Mouse (Mus musculus) macrophage (primary cell): ENCODE data around the gene Nrarp. TPM values are rescaled to one million over a fixed set of nuclear protein-coding genes. Genes with fewer than 3 reads are reported as not detected.

ENCODE experiments used
- H3K27ac ChIP-seq: fragments of 350-480 bp; formaldehyde crosslinking; 2 replicates; pipeline ENCODE4 v1.9.0; 2021
- H3K36me3 ChIP-seq: fragments of 350-480 bp; formaldehyde crosslinking; 2 replicates; pipeline ENCODE4 v1.9.0; 2021; ENCODE audit errors: inconsistent target
- H3K4me3 ChIP-seq: fragments of 350-480 bp; formaldehyde crosslinking; 2 replicates; pipeline ENCODE4 v1.9.0; 2021; ENCODE audit errors: inconsistent target
- H3K79me2 ChIP-seq: fragments of 350-480 bp; formaldehyde crosslinking; 2 replicates; pipeline ENCODE4 v1.9.0; 2021; ENCODE audit errors: inconsistent target
- WGBS: methylation state at CpG from one replicate; pipeline ENCODE4 v1.1.7; 2026; ENCODE audit warnings: inconsistent platforms; ENCODE audit not compliant: missing documents; 5-methylcytosine and 5-hydroxymethylcytosine counted together
- polyA plus RNA-seq: library from polyadenylated mRNA; stranded (reverse); fragments of 250-400 nt; gene quantifications from 3 replicates; pipeline ENCODE4 v1.2.4, GENCODE M21; 2018; ENCODE audit warnings: inconsistent platforms

Nrarp gene
- polyA plus RNA-seq, 1 experiment from 2014 or later: not detected

DNA sequence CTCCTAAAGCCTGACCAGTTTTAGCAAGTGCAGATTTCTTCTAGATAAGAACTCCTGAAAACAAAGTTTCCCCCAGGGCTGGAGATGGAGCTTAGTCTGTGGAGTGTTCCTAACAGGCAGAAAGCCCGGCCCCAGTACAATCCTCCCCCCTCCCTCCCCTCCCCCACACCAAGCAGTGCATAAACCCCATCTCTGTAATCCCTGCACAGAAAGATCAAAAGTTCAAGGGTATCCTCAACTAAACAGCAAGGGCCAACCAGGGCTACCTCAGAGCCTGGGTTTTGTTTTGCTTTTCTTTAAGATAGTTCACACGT, 11.9 kb upstream of the Nrarp start:
- Histone ChIP-seq H3K79me2 (no peaks in the 10 kb centered on the region), H3K36me3 (no peaks in the 10 kb centered on the region), H3K27ac (no peak overlapping the region), H3K4me3 (no peak overlapping the region)
- WGBS: 73% methylated on average over 2 of the region's 2 CpGs

DNA sequence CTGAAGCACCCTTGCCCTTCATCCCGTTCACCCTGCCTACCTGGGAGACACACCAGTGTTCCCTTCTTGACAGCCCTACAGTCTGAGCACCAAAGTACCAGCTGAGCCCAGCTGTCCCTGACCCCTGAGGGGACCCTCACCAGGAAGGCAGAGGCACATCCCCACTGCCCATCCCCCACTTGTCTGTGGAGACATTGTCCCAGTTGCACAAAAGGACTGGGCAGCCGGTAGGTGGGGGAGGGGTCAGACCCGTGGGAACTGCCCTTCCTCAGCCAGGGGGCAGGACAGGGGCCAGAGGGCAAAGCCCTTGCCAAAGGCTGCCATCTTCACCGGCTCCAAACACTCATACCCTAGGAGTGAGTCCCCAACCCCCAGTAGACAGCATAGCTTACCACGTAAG, 10.8 kb upstream of the Nrarp start:
- Histone ChIP-seq H3K79me2 (no peaks in the 10 kb centered on the region), H3K36me3 (no peaks in the 10 kb centered on the region), H3K27ac (no peak overlapping the region), H3K4me3 (no peak overlapping the region)
- 66% methylated on average over 5 of the region's 5 CpGs for WGBS

DNA sequence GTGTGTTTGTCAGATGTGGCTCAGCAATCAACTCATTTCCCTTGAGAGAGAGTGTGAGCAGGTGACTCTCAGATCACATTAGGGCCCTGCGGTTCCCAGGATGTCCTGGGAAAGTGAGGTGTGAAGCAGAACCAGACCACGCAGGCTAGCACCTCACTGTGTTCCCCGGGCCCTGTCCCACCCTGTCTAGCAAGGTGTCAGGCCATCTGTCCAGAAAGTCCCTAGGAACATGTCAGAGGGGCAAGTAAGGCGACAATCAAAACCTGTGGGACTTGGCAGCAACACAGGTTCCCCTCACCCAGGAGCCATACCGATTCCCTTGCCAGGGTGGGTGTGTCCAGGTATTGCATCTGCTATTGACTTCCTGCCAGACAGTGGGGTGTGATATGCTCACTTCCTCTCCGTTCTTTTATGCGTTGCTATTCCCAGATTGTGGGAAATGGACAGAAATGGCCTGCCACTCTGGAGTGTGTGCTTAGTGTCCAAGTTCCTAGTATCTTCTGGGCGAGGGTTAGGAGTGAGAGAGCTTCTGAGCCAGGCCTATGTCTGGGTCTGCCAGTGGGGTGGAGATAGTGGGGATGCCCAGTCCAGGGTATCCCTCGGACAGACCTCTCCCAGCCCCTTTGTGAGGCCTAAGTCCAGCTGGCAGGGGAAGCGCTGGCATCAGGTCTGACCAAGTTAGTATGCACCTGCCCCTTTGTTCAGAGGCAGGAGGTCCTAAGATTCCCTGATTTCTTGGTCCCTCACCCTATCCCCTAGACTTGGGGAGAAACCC, 10.0 kb upstream of the Nrarp start:
- 60% methylated on average over 10 of the region's 10 CpGs for WGBS
- H3K36me3 ChIP-seq: no peaks in the 10 kb centered on the region

DNA sequence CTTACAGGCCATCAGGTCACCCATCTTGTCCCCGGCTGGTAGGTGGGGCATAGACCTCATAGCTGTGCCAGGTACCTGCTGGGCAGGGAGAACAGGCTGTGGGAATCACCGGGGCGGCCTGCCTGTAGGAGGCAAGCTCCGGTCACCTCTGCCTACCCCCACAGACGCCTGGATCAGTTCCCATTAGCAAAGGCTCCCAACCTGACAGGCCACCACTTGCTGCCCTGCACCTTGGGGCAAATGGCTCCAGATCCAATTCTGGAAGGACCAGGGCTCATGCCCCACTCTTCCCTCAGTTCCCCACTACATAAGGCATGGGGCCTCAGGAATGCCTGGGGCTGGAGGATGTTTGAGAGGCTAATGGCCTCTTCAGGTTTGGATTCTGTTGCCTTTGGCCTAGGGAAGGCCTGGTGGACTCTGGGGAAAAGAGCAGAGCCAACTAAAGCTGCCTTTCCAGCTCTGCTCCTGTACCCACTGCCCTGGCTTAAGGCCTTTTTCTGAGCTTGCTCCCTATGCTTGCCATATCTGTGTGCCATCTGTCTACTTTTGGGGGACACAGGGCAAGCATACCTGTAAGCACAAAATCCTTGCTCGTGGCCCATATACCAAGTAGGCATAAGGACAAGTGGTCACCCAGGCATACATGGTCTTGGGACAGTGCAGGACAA, 9.3 kb upstream of the Nrarp start:
- Histone ChIP-seq H3K36me3 (no peaks in the 10 kb centered on the region), H3K4me3 (no peak overlapping the region), H3K27ac (no peak overlapping the region), H3K79me2 (no peaks in the 10 kb centered on the region)
- WGBS: 94% methylated on average over 6 of the region's 6 CpGs

More for the DNA sequence above, 10.0 kb upstream of the Nrarp start:
- no peak overlapping the region for H3K27ac ChIP-seq
- no peaks in the 10 kb centered on the region for H3K79me2 ChIP-seq
- no peak overlapping the region for H3K4me3 ChIP-seq

DNA sequence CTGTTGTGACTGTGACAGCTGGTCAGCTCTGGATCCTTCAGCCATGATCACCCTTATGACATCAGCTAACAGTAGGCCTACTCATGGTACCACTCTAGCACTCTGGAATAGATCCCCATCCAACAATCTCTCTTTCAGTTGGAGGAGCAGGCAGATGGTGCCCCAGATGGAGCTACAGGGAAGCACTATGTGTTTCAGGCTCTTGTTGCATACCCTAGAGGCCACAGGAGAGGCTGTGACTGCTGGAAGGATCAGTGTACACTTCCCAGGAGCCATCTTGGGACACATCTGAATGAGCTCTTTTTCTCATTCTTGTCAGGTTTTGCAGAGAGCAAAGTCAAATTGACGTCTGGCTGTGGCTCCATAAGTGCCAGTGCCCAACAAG, 8.8 kb upstream of the Nrarp start:
- Histone ChIP-seq H3K4me3 (no peak overlapping the region), H3K27ac (no peak overlapping the region), H3K79me2 (no peaks in the 10 kb centered on the region), H3K36me3 (no peaks in the 10 kb centered on the region)
- 82% methylated on average over 1 of the region's 1 CpGs for WGBS

DNA sequence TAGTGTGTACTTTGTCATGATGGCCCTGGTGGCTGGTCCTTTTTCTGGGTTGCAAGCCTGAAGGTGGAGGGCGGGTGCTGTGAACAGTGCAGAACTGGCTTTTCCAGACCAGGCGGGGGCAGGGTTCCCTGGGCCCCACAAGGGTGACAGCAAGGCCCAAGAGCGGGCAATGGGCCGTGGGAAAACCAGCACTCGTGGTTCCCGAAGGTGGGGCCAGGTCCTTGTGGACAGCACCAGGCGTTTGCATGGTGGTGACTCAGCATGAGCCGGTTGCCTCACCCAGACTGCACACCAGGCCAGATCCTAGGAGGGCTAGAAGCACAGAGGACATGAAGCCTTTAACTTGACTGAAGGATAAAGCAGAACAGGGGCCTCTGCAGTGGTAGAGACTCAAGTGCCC, 7.9 kb upstream of the Nrarp start:
- Histone ChIP-seq H3K4me3 (no peak overlapping the region), H3K36me3 (no peaks in the 10 kb centered on the region), H3K27ac (no peak overlapping the region), H3K79me2 (no peaks in the 10 kb centered on the region)
- 37% methylated on average over 8 of the region's 8 CpGs for WGBS

DNA sequence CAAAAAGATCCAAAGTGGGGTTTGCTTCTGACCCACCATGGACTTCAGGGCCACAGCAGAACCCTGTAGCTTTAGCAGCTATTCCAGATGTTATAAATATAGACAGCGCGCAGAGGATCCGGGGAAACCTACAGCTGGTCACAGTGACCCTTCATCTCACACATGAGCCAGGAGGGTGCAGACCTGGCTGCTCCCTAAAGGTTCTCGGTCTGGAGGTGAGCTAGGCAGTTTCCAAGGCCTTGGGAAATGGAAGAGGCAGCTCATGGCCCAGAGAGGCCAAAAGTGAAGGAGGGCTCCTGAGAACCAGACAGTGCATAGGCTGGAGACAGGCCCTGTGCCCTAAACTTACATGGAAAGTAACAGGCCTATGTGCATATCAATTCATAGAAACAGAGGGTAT, 6.7 kb upstream of the Nrarp start:
- H3K79me2 ChIP-seq: no peaks in the 10 kb centered on the region
- 97% methylated on average over 4 of the region's 4 CpGs for WGBS
- no peak overlapping the region for H3K4me3 ChIP-seq
- no peak overlapping the region for H3K27ac ChIP-seq
- no peaks in the 10 kb centered on the region for H3K36me3 ChIP-seq

DNA sequence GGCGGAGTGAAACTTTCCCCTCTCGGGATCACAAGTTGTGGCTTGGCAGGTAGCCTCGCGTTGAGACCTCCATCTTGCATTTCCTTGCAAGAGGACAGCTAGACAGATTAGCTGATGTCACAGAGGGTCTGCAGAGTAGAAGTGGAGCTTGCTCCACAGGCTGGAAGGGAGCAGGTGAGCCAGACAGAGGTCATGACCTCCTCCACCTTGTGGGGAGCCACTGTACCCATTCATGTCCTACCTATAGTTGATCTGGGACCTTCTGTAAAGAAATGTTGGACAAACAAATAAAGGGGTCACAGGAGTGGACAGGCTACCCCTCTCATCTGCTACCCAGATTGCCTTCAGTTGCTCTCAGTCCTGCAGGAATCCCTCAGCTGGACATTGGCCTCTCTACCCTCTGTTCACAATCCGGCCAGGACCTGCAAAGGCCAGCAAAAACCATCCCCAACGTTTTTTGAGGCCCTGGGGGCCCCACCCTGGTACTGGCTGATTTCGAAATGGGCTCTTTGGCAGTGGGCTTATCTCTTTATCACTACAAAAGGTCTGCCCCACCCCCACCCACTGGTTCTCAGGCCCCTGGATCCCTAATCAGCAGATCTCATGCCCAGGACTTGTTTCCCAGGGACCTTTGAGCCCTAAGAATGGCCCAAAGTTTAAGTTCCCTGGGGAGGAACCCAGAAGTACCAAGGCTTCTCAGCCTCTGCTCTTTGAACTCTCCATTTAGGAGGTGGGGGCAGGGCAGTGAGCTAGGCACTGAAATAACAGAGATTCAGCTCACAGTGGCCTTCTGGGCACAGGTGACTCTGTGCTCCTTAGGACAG, 5.5 kb upstream of the Nrarp start:
- Histone ChIP-seq H3K79me2 (no peaks in the 10 kb centered on the region), H3K36me3 (no peaks in the 10 kb centered on the region), H3K27ac (no peak overlapping the region), H3K4me3 (no peak overlapping the region)
- 56% methylated on average over 7 of the region's 7 CpGs for WGBS

DNA sequence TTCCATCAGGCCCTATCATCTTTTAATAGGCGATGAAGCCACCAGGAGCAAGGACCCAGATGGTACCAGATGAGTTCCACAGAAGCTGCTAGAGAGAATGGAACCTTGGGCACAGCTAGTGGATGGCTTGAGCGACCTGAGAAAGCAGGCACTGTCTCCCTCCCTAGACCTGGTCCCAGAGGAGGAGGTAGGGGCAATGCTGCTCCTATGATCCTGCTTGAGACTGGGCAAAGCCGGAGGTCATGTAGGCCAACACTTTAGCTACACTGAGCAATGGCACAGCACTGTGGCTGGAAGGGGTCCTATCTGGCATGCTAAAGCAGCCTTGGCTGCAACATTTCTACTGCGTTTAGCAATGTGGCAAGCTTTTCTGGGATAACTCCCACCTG, 4.9 kb upstream of the Nrarp start:
- Histone ChIP-seq H3K36me3 (no peaks in the 10 kb centered on the region), H3K79me2 (no peaks in the 10 kb centered on the region), H3K4me3 (no peak overlapping the region), H3K27ac (no peak overlapping the region)
- WGBS: 98% methylated on average over 4 of the region's 4 CpGs

DNA sequence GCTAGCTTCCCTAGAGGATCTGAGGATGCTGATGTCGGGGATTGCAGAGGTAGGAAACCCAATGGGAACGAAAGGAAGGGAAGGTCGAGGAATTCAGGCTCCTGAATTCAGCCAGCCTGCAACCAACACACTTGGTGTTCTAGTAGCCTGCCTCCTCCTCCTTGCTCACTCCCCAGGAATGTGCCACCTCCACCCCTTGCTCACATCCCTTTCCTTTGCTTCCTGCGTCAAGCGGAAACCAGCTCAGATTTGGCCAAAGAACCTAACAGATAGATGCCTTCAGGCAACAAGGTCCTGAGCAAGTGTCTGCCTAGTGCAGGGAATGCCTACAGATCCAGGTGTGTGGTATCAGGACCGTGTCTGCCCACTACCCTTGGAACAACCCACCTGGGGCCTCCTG, 4.0 kb upstream of the Nrarp start:
- no peak overlapping the region for H3K4me3 ChIP-seq
- no peaks in the 10 kb centered on the region for H3K79me2 ChIP-seq
- H3K36me3 ChIP-seq: no peaks in the 10 kb centered on the region
- H3K27ac ChIP-seq: no peak overlapping the region
- WGBS: 84% methylated on average over 6 of the region's 6 CpGs

DNA sequence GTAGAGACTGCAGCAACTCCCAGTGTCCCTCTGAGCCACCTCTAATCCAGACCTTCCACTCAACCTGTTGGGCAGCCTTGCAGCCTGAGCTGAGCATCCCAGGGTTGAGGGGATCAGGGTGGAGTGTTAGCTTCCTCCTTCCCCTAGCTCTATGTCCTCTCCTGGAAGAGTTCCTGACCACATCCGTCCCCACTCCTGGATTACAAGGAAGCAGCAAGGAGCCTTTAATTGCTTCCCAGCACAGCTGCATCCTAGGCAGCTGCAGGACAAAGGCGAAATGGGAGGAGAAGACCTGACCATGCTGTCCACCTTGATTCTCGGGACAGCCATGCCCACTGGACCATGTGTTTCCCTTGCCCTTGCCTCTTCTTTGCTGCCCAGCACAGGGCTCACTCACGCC, 3.5 kb upstream of the Nrarp start:
- H3K27ac ChIP-seq: no peak overlapping the region
- H3K4me3 ChIP-seq: no peak overlapping the region
- no peaks in the 10 kb centered on the region for H3K36me3 ChIP-seq
- WGBS: 89% methylated on average over 4 of the region's 4 CpGs
- no peaks in the 10 kb centered on the region for H3K79me2 ChIP-seq

DNA sequence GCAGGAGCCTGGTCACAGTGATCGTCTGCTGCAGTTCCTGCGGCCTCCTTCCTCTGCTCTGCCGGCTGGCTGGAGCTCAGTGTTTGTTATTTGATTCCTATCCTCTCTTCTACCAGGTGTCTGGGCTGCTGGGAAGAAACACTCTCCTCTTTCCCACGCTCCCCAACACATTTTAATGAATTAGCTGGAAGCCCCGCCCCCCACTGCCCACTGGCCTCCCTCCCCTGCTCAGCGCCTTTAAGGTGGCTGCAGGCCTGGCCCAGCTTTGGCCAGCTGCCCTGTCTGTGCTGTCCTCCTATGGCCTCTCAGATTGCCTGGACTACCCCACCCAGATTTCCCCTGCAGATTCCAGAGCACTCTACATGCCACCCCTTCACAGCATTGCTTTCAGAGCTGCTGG, 2.9 kb upstream of the Nrarp start:
- Histone ChIP-seq H3K36me3 (no peaks in the 10 kb centered on the region), H3K79me2 (no peaks in the 10 kb centered on the region), H3K4me3 (no peak overlapping the region), H3K27ac (no peak overlapping the region)
- WGBS: 86% methylated on average over 6 of the region's 6 CpGs

DNA sequence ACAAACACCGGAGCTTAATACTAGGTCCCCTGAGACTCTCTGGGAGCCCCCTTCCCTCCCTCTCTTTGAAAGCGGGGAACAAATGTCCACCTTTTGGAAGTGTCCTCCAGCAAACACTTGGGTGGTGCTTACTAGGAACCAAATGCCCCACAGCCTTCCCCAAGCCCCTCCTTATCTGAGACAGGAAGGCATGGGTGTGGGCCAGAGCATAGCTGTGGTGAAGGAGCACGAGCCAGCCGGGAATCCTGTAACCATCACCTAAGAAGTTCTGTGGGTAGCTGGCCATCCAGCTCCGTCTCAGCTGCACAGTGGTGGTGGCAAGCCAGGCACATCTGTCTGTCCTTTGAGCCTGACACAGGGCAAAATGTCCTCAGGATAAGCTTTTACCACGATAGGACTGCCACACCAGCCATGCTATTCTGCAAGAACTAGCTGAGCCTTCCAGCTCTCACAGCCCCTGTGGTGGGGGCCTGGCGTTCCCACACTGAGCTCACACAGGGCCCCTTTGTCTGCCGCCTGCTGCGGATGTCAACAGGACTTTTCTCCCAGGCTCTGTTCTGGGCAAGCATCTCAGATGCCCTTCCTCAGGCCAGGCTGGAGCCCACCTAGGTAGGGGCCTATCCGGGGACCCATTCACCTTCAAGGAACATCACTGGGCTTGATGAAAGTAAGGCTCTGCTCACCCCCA, 2.1 kb upstream of the Nrarp start:
- Histone ChIP-seq H3K79me2 (no peaks in the 10 kb centered on the region), H3K4me3 (no peak overlapping the region), H3K27ac (no peak overlapping the region), H3K36me3 (no peaks in the 10 kb centered on the region)
- WGBS: 66% methylated on average over 10 of the region's 10 CpGs

DNA sequence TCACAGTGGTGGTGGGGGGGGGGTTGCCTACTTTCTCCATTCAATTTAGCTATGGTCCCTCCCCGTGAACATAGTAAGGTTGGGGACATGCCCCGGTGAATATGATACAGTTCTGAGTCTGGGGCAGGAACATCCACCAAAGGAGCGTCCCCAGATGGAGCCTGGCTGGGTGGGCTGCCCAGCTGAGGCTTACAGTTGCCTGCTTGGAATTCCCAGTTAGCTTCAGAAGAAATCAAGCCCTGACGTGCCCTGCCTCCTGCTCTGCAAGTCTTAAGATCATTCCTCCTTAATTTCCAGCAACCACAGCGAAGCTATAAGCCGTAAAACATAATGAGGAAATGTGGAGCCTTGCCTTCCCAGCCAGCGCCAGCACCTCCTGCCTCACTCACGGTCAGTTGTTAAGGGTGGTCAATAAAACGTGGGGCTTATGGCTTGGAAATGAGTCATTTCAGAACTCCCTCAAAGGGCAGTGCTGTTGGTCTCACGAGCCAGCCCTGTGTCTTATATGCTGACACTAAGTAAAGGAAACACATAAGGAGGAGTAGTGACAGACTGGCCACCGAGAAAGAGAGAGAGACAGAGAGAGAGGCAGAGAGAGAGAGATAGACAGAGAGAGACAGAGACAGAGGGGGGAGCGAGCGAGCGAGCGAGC, 866 bp upstream of the Nrarp start:
- no peak overlapping the region for H3K27ac ChIP-seq
- no peaks in the 10 kb centered on the region for H3K79me2 ChIP-seq
- H3K4me3 ChIP-seq: no peak overlapping the region
- WGBS: 80% methylated on average over 15 of the region's 15 CpGs
- H3K36me3 ChIP-seq: no peaks in the 10 kb centered on the region
